Mouse (Mus musculus): ENCODE measurements around the gene Mdk. TPM values are rescaled to one million over a fixed set of nuclear protein-coding genes. Genes with fewer than 3 reads are reported as not detected.

The Mdk gene
- polyA plus RNA-seq, 1 experiment, result not detected

DNA sequence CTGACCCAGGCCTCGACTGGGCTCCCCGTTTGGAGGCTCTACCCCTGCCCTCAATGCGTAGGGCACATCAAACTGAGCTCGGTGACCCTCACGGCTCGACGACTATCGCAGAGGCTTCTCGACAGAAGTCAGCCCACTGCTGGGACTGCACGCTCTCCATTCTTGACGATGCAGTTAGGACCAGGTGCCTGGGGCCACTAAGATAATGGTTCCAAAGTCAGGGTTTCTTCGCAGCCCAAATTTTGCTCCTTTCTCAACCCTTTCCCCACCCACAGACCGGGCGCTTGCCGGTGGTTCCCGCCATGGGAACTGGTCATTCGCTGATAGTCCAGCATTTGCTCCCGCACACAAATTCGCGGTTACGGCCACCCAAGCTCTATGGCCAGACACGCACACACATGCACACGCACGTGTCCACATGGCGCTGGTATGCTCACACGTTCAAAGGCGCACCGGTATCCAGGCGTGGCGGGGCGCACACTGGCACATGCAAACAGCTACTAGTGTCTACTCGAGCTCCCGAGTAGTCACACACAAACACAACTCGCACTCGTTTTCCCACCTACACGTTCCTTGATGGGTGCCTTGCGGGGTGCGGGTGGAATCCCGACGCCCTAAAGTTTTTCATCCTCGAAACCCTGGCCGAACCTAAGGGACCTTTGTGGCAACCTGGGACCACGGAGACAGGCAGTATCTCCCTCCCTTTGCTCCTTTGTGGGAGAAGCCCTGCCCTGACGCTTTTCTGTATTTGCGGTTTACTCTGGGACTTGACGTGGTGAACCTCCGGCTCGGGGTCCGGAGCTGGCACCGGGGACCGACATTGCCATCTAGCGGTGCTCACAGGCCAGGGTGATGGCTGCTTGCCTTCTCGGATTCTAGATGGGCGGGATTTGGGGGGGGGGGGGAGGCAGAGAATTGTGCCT is 8.4 kb downstream of the Mdk start:
- TF ChIP-seq POLR2A (IDR thresholded peaks at IDR 0.05; ENCODE audit: insufficient read depth, low read depth, low read length) (no peak), CTCF (IDR thresholded peaks at IDR 0.05; ENCODE audit: insufficient read depth, low read depth, low read length) (peak; percentile 77)
- H3K27ac ChIP-seq (ENCODE audit: insufficient read depth, low read depth, low read length), result peak overlapping the region; percentile 52

DNA sequence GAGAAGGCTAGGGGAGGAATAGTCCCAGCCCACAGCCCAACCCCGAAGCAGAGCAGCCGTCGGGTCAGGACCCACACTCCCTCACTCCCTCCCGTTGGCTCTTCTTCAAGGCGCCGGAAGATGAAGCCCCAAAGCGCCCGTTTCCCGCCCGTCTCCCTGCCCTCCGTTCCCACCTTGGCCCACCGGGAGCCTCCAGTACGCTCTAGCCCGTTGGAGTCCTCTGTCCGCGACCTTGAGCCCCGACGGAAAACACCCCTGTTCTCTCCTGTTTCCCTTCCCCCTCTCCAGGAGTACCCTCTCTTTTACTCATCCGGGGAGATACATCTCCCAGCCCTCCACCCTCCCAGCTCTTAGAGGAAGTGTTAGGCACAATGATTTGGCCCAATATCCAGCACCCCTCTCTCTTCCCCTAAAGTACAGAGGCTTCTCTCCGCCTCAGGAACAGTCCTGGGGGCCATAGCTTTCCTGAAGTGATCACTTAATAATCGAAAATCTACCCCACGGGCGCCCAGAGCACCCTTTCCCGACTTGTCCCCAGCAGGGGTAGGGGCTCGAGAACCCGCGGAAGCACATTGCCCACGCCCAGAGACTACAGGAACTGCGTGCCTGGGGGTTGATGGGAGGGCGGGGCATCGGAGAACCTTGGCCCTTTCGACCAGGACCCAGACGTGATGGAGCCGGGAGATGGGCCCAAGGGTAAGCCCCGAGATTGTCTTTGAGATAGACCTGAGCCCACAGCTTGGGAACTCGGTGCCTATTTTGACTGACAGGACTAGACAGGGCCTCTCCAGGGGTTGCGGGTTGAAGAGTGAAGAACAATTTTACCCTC is 9.3 kb downstream of the Mdk start:
- WGBS, result 3% methylated on average over 37 of the region's 37 CpGs
- Histone ChIP-seq H3K4me3 (ENCODE audit: insufficient read depth, low read depth, low read length) (peak overlapping the region; percentile 93), H3K27ac (ENCODE audit: insufficient read depth, low read depth, low read length) (peak overlapping the region; percentile 52), H3K4me1 (ENCODE audit: control insufficient read depth, insufficient read depth, low read length) (peaks cover 42% of the 10 kb centered on the region)
- TF ChIP-seq CTCF (IDR thresholded peaks at IDR 0.05; ENCODE audit: insufficient read depth, low read depth, low read length) (no peak), POLR2A (IDR thresholded peaks at IDR 0.05; ENCODE audit: insufficient read depth, low read depth, low read length) (no peak)

More for the DNA sequence above, 8.4 kb downstream of the Mdk start:
- 4% methylated on average over 54 of the region's 54 CpGs for WGBS
- Histone ChIP-seq H3K4me1 (ENCODE audit: control insufficient read depth, insufficient read depth, low read length) (peaks cover 51% of the 10 kb centered on the region), H3K4me3 (ENCODE audit: insufficient read depth, low read depth, low read length) (peak overlapping the region; percentile 93)

DNA sequence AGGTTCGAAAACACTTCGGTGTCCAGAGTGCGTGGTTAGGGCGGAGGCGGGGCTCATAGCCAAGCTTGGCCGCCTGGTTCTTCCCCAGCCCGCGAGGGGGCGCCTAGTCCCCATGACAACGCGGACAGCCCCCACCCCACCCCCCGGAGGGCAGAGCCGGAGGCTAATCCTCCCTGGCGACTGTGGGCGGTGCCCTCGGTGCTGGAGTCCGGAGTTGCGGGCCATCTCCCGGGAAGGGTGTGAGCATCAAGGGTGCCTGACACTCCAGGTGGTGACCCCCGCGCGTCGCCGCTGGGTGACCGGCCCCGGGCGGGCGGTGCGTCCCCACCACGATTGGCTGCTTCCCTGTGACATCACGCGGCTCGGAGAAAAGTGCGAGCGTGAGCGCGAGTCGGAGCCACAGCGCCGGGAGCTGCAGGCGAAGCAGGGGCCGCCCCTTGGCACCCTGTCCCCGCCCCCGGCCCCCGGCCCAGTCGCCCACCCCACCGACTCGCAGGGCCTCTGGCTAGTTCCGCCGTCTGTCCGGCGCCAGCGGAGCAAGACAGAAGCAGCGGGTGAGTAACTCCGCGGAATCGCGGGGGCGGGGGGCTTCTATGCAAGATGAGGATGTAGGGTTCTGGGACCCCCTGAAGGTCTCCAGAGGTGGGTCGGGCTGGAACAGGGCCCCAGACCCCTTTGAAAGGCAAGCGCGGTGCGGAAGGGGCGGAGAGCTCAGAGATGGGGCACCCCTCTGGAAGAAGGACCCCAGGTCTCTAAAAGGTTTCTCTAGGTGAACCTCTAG is 10.1 kb downstream of the Mdk start:
- H3K4me1 ChIP-seq (ENCODE audit: control insufficient read depth, insufficient read depth, low read length), result peaks cover 41% of the 10 kb centered on the region
- WGBS, result under 1% methylated on average over 64 of the region's 64 CpGs
- H3K27ac ChIP-seq (ENCODE audit: insufficient read depth, low read depth, low read length), result peak overlapping the region; percentile 82
- TF ChIP-seq CTCF (IDR thresholded peaks at IDR 0.05; ENCODE audit: insufficient read depth, low read depth, low read length), result peak; percentile 58; the same call in 1 of the 2 replicates
- TF ChIP-seq POLR2A (IDR thresholded peaks at IDR 0.05; ENCODE audit: insufficient read depth, low read depth, low read length), result peak; percentile 45; the same call in 1 of the 2 replicates
- peak overlapping the region; percentile 93 for H3K4me3 ChIP-seq (ENCODE audit: insufficient read depth, low read depth, low read length)

DNA sequence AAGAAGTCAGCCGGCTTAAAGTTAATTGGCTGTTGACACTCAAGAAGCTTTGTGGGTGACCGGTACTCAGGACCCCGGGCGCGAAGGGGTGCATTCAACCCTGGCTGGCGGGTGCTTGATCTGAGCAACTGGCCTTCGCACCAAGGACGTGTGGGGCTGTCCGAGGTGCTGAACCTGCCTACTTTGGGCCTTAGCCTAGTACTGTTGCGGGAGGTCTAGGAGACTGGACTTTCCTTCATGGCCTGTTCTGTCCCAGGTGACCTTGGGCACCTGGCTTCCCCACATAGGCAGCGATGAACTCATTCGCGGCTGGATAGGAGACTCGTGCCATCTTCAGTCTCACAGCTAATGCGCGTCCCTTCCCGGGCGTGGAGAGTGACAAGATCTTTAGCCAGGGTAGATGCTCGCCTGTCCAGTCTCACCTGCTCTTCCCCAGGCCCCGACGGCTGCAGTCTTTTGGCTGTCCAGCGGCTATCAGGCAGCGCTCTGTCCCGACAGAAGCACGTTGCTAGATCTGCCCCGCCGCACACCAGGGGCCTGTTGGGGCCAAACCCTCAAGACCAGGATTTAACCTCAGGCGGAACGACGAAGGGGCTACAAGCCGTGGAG is 10.8 kb downstream of the Mdk start:
- Histone ChIP-seq H3K27ac (ENCODE audit: insufficient read depth, low read depth, low read length) (peak overlapping the region; percentile 73), H3K4me1 (ENCODE audit: control insufficient read depth, insufficient read depth, low read length) (peaks cover 37% of the 10 kb centered on the region), H3K4me3 (ENCODE audit: insufficient read depth, low read depth, low read length) (peak overlapping the region; percentile 93)
- TF ChIP-seq POLR2A (IDR thresholded peaks at IDR 0.05; ENCODE audit: insufficient read depth, low read depth, low read length), result no peak
- TF ChIP-seq CTCF (IDR thresholded peaks at IDR 0.05; ENCODE audit: insufficient read depth, low read depth, low read length), result no peak
- 5% methylated on average over 31 of the region's 31 CpGs for WGBS

DNA sequence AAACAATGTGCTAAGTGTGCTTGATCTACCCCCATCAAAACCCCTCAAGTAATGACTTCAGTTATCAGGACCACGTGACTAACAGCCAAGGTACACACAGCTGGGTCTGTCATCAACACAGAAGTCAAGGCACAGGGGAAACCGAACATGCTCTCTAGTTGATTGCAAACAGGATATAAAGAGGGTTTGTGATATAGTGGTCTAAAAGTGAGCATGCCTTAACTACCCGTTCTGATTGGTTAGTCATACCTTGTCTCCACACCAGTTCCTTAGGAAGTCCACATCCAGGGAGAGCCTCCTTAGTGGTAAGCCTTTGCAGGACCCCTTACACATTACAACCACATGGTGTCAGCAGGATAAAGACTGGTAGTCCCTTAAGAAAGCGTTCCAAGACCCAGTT is 12.0 kb downstream of the Mdk start:
- Histone ChIP-seq H3K4me1 (ENCODE audit: control insufficient read depth, insufficient read depth, low read length) (peaks cover 26% of the 10 kb centered on the region), H3K4me3 (ENCODE audit: insufficient read depth, low read depth, low read length) (no peak overlapping the region), H3K27ac (ENCODE audit: insufficient read depth, low read depth, low read length) (no peak overlapping the region)
- TF ChIP-seq POLR2A (IDR thresholded peaks at IDR 0.05; ENCODE audit: insufficient read depth, low read depth, low read length) (no peak), CTCF (IDR thresholded peaks at IDR 0.05; ENCODE audit: insufficient read depth, low read depth, low read length) (no peak)
- WGBS, result 56% methylated on average over 4 of the region's 4 CpGs

DNA sequence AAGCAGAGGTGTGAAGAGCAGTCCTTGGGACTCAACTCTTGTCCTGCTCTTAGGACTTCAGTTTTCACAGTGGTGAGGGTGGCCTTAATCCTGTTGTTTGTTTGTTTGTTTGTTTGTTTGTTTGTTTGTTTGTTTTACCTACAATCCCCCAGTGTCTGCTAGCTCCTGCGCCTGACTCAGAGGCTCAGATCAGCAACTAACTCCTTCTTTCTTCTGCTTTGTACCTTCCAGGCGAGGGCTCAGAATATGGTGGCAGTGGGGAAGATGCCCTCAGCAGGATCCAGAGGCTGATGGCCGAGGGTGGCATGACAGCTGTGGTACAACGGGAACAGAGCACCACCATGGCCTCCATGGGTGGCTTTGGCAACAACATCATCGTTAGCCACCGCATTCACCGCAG is 15.0 kb downstream of the Mdk start:
- WGBS, result 84% methylated on average over 7 of the region's 7 CpGs
- no peak overlapping the region for H3K27ac ChIP-seq (ENCODE audit: insufficient read depth, low read depth, low read length)
- TF ChIP-seq POLR2A (IDR thresholded peaks at IDR 0.05; ENCODE audit: insufficient read depth, low read depth, low read length) (no peak), CTCF (IDR thresholded peaks at IDR 0.05; ENCODE audit: insufficient read depth, low read depth, low read length) (no peak)
- no peak overlapping the region for H3K4me3 ChIP-seq (ENCODE audit: insufficient read depth, low read depth, low read length)
- H3K4me1 ChIP-seq (ENCODE audit: control insufficient read depth, insufficient read depth, low read length), result peaks cover 17% of the 10 kb centered on the region

DNA sequence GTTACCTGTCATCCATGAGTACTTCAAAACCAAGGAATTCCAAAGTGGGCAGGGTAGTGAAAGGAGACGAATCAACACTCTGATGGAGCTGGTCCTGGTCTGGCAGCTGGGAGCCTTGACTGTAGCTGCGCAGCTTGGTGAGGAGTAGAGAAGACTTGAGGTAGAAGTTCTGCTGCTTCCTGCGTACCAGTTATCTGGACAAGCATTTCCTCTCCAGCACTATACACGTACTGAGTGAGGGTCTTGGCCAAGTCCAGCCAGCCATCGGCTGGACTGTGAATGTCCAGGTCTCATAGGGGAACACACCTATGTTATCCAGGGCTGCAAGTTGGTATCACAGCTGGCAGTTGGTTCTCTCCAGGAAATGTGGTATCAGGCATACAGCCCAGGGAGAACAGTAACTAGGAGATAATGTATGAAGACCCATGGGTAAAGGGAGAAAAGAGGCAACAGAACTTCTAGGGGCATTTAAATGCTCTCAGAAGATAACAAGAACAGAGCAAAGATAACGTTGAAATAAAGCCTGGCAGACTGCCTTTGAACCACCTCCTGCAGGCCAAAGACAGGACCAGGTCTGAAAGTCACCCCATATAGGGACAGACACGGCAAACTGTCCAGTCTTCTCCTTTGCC is 15.6 kb downstream of the Mdk start:
- WGBS, result 89% methylated on average over 7 of the region's 7 CpGs
- Histone ChIP-seq H3K4me3 (ENCODE audit: insufficient read depth, low read depth, low read length) (no peak overlapping the region), H3K27ac (ENCODE audit: insufficient read depth, low read depth, low read length) (no peak overlapping the region), H3K4me1 (ENCODE audit: control insufficient read depth, insufficient read depth, low read length) (peaks cover 15% of the 10 kb centered on the region)
- TF ChIP-seq POLR2A (IDR thresholded peaks at IDR 0.05; ENCODE audit: insufficient read depth, low read depth, low read length) (no peak), CTCF (IDR thresholded peaks at IDR 0.05; ENCODE audit: insufficient read depth, low read depth, low read length) (no peak)

Measured in olfactory bulb, adult 2 months (tissue).